Comparison of ENCODE assay signal across 9 mouse cellular contexts in the genomic region with DNA sequence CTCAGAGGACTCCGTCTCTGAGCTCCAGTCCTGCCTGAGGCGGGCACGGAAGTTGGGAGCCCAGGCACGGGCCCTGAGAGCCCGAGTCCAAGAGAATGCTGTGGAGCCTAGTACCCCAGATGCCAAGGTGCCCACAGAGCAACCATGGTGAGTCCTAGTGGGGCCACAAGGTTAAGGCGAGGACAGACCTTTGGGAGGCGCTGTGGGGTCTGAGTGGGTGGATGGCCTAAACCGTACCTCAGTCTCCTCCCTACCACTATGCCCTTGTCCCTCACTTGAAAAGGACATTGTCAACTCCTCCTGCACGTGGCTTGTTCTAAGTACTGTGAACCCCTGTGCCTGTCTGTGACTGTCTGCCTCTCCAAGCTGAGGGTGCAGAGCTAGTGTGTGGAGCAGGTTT. TPM values are rescaled to one million over a fixed set of nuclear protein-coding genes. Genes with fewer than 3 reads are reported as not detected.
DNase-seq lines count a peak whose midpoint lies in the region; ATAC-seq and TF ChIP-seq lines count a peak whose summit lies in the region.
"Had no signal": no experiment of that assay in that cellular context is flagged by ENCODE, and none has a peak within 500 bp of the region (broad histone marks: within the 10 kb centered on the region; RNA-seq: fewer than 3 reads in every experiment).

No protein-coding gene starts in this region.

- peaks cover 51% of the 10 kb centered on the region for H3K36me3 ChIP-seq in heart, embryonic 14.5 days (ENCODE audit: control insufficient read depth, insufficient read depth, low read length)
- no peaks in the 10 kb centered on the region; the same call in 1 of the 2 replicates for H3K36me3 ChIP-seq in heart, adult 2 months (ENCODE audit: control insufficient read depth, insufficient read depth, low read length)
- H3K36me3 ChIP-seq in G1E (replicated peaks), result peaks cover 72% of the 10 kb centered on the region
- H3K36me3 ChIP-seq in hindbrain, embryonic 11.5 days (ENCODE audit: control insufficient read depth, insufficient read depth, low read length), result peaks cover 14% of the 10 kb centered on the region
- H3K36me3 ChIP-seq in liver, embryonic 16.5 days (ENCODE audit: control insufficient read depth, insufficient read depth), result peaks cover 35% of the 10 kb centered on the region

- no peaks in the 10 kb centered on the region for H3K27me3 ChIP-seq in heart, embryonic 14.5 days (ENCODE audit: control insufficient read depth, insufficient read depth, low read length)
- no peaks in the 10 kb centered on the region for H3K27me3 ChIP-seq in heart, adult 2 months (ENCODE audit: control insufficient read depth, insufficient read depth, low read length)
- no peaks in the 10 kb centered on the region; the same call in 1 of the 2 replicates for H3K27me3 ChIP-seq in G1E (ENCODE audit: insufficient read depth, low read length)
- H3K27me3 ChIP-seq in hindbrain, embryonic 11.5 days (ENCODE audit: control insufficient read depth, insufficient read depth, low read length), result no peaks in the 10 kb centered on the region
- H3K27me3 ChIP-seq in liver, embryonic 16.5 days (ENCODE audit: control insufficient read depth, insufficient read depth, low read depth, low read length), result no peaks in the 10 kb centered on the region

- no peaks in the 10 kb centered on the region for H3K9me3 ChIP-seq in heart, embryonic 14.5 days (ENCODE audit: control insufficient read depth, low read length)
- H3K9me3 ChIP-seq in G1E (replicated peaks), result no peaks in the 10 kb centered on the region
- H3K9me3 ChIP-seq in hindbrain, embryonic 11.5 days (ENCODE audit: control insufficient read depth, low read length), result no peaks in the 10 kb centered on the region
- no peaks in the 10 kb centered on the region for H3K9me3 ChIP-seq in liver, embryonic 16.5 days (replicated peaks; ENCODE audit: control insufficient read depth, low read length)

- H3K4me1 ChIP-seq in heart, embryonic 14.5 days (ENCODE audit: control insufficient read depth in 2 of 2, insufficient read depth in 2 of 2, low read length in 2 of 2), result peaks cover 14 to 28% of the 10 kb centered on the region in 2 experiments
- peaks cover 9% of the 10 kb centered on the region for H3K4me1 ChIP-seq in heart, adult 2 months (ENCODE audit: control insufficient read depth, insufficient read depth, low read length)
- H3K4me1 ChIP-seq in G1E (ENCODE audit: insufficient read depth, low read depth, low read length), result peaks cover 85% of the 10 kb centered on the region
- H3K4me1 ChIP-seq in hindbrain, embryonic 11.5 days (replicated peaks; ENCODE audit: control insufficient read depth, insufficient read depth, low read length), result peaks cover 14% of the 10 kb centered on the region
- H3K4me1 ChIP-seq in liver, embryonic 16.5 days (ENCODE audit: control insufficient read depth, low read depth, low read length), result peaks cover 52% of the 10 kb centered on the region

- intact Hi-C loops in heart, adult 2 months (cut with DNase I), result loop anchor here (5.0 kb wide), 1 partner anchor 108 kb away; no protein-coding TSS in a partner anchor

- TF ChIP-seq CTCF in heart, adult 2 months (IDR thresholded peaks at IDR 0.05), result no peak
- TF ChIP-seq CTCF in G1E (IDR thresholded peaks at IDR 0.05; ENCODE audit: low read depth, low read length), result 0 out of 2 replicates have a peak, but pooled peaks have one; percentile 11

- H3K79me2 ChIP-seq in heart, adult 2 months (replicated peaks; ENCODE audit: control insufficient read depth, insufficient read depth, low read length), result no peaks in the 10 kb centered on the region

- H3K4me2 ChIP-seq in heart, embryonic 14.5 days (ENCODE audit: low read length), result peak overlapping the region; percentile 92
- peak overlapping the region; percentile 78 for H3K4me2 ChIP-seq in hindbrain, embryonic 11.5 days (replicated peaks; ENCODE audit: low read depth, low read length)
- peak overlapping the region; percentile 95 for H3K4me2 ChIP-seq in liver, embryonic 16.5 days (ENCODE audit: low read depth, low read length)

- H3K9ac ChIP-seq in heart, embryonic 14.5 days (ENCODE audit: low read length), result peak overlapping the region; percentile 93
- H3K9ac ChIP-seq in heart, adult 2 months (ENCODE audit: low read depth, low read length), result no peak overlapping the region
- peak overlapping the region; percentile 79; the same call in 1 of the 2 replicates for H3K9ac ChIP-seq in hindbrain, embryonic 11.5 days (ENCODE audit: low read depth, low read length)
- peak overlapping the region; percentile 95 for H3K9ac ChIP-seq in liver, embryonic 16.5 days (ENCODE audit: low read depth, low read length)

- 62% methylated on average over 9 of the region's 9 CpGs for WGBS in heart, embryonic 14.5 days
- WGBS in heart, adult 2 months, result 74% methylated on average over 9 of the region's 9 CpGs
- WGBS in hindbrain, embryonic 11.5 days, result 70% methylated on average over 9 of the region's 9 CpGs
- 41% methylated on average over 9 of the region's 9 CpGs for WGBS in liver, embryonic 16.5 days (ENCODE audit: insufficient replicate concordance)

- no peak for TF ChIP-seq POLR2A in heart, adult 2 months (IDR thresholded peaks at IDR 0.05; ENCODE audit: insufficient read depth, low read depth, low read length)

- H3K27ac ChIP-seq in heart, embryonic 14.5 days (replicated peaks in 1 of 2; ENCODE audit: control insufficient read depth in 1 of 2, insufficient read depth in 1 of 2, low read depth in 2 of 2, low read length in 2 of 2), result no peak overlapping the region
- H3K27ac ChIP-seq in heart, adult 2 months, result no peak overlapping the region
- H3K27ac ChIP-seq in hindbrain, embryonic 11.5 days (ENCODE audit: low read depth, low read length), result no peak overlapping the region
- peak overlapping the region; percentile 88; the same call in 1 of the 2 replicates for H3K27ac ChIP-seq in liver, embryonic 16.5 days (ENCODE audit: low read length)

- no peak for DNase-seq in heart, adult 2 months
- DNase-seq in G1E (ENCODE audit: low spot score), result no peak
- DNase-seq in hindbrain, embryonic 11.5 days (ENCODE audit: low spot score), result no peak
- no peak for DNase-seq in testis, postnatal 14 days (ENCODE audit: low spot score)
- no peak for DNase-seq in spleen, adult 18-20 months
- DNase-seq in left cerebral cortex, adult 8-10 months (ENCODE audit: low spot score in 2 of 2), result no peak
- DNase-seq: kidney, adult 11 months had no signal

- TF ChIP-seq EP300 in heart, adult 2 months (IDR thresholded peaks at IDR 0.05; ENCODE audit: insufficient read depth, low read depth, low read length), result no peak

- H3K4me3 ChIP-seq in heart, embryonic 14.5 days (ENCODE audit: control insufficient read depth in 1 of 2, insufficient read depth in 1 of 2, low read depth in 1 of 2, low read length in 2 of 2), result peak overlapping the region; percentile 40 to 88
- H3K4me3 ChIP-seq in heart, adult 2 months, result no peak overlapping the region
- H3K4me3 ChIP-seq in G1E (ENCODE audit: low read depth, low read length), result peak overlapping the region; percentile 92
- H3K4me3 ChIP-seq in hindbrain, embryonic 11.5 days (ENCODE audit: low read depth, low read length), result peak overlapping the region; percentile 88
- H3K4me3 ChIP-seq in liver, embryonic 16.5 days (ENCODE audit: low read depth, low read length), result peak overlapping the region; percentile 94

- no peak for ATAC-seq in heart, embryonic 14.5 days (ENCODE audit: insufficient number of reproducible peaks, insufficient read depth, low FRiP score, low read depth)
- ATAC-seq in G1E (ENCODE audit: extremely low read depth, insufficient number of reproducible peaks, low FRiP score, poor library complexity, severe bottlenecking), result no peak
- ATAC-seq in hindbrain, embryonic 11.5 days (ENCODE audit: low FRiP score), result no peak
- no peak for ATAC-seq in liver, embryonic 16.5 days (ENCODE audit: low read depth)

RNA-seq across cellular contexts. Expression of a gene that starts 1.5 kb away (rescaled TPM):
- 23.2 and 27.6 TPM in 2 replicates for polyA plus RNA-seq in heart, embryonic 14.5 days (2014; fragmentation: Nextera tagmentation; extraction: Ambion mirVana)
- 1 to 10 TPM; 2.0 to 2.7 TPM for total RNA-seq in heart, adult 2 months (2021)
- 3.2 and 3.5 TPM in 2 replicates for polyA plus RNA-seq in heart, adult 2 months (2012; rRNA removed)
- 70.8 and 71.7 TPM in 2 replicates for total RNA-seq in G1E (2014; fragmentation: Nextera tagmentation)
- 46.9 and 49.9 TPM in 2 replicates for total RNA-seq in G1E (2017)
- 375 and 441 TPM in 2 replicates for polyA plus RNA-seq in G1E (2012)
- polyA plus RNA-seq in hindbrain, embryonic 11.5 days (2014; fragmentation: Nextera tagmentation; extraction: Ambion mirVana), result 19.8 and 21.3 TPM in 2 replicates
- polyA plus RNA-seq in liver, embryonic 16.5 days (2015; fragmentation: Nextera tagmentation; extraction: Ambion mirVana), result 34.7 and 41.1 TPM in 2 replicates
- total RNA-seq in left cerebral cortex, adult 8-10 months (2022), result 1 to 10 TPM; 4.1 to 5.0 (median 4.4) TPM

RNA-seq across cellular contexts. Expression of a gene that starts 7.4 kb away (rescaled TPM):
- polyA plus RNA-seq in heart, embryonic 14.5 days (2014; fragmentation: Nextera tagmentation; extraction: Ambion mirVana), result 240 and 243 TPM in 2 replicates
- total RNA-seq in heart, adult 2 months (2021), result 10 to 100 TPM; 36.6 to 38.5 TPM
- polyA plus RNA-seq in heart, adult 2 months (2012; rRNA removed), result 42.1 and 45.1 TPM in 2 replicates
- total RNA-seq in G1E (2014; fragmentation: Nextera tagmentation), result 110 and 112 TPM in 2 replicates
- total RNA-seq in G1E (2017), result 100.0 and 146 TPM in 2 replicates
- polyA plus RNA-seq in G1E (2012), result 207 and 389 TPM in 2 replicates
- 194 and 206 TPM in 2 replicates for polyA plus RNA-seq in hindbrain, embryonic 11.5 days (2014; fragmentation: Nextera tagmentation; extraction: Ambion mirVana)
- polyA plus RNA-seq in liver, embryonic 16.5 days (2015; fragmentation: Nextera tagmentation; extraction: Ambion mirVana), result 196 and 204 TPM in 2 replicates
- total RNA-seq in left cerebral cortex, adult 8-10 months (2022), result 10 to 100 TPM; 52.8 to 60.2 (median 57.6) TPM

RNA-seq across cellular contexts. Expression of a gene that starts 18.2 kb away (rescaled TPM):
- 14.9 and 16.3 TPM in 2 replicates for polyA plus RNA-seq in heart, embryonic 14.5 days (2014; fragmentation: Nextera tagmentation; extraction: Ambion mirVana)
- 10 to 100 TPM; 14.0 to 14.8 TPM for total RNA-seq in heart, adult 2 months (2021)
- 48.5 and 55.5 TPM in 2 replicates for polyA plus RNA-seq in heart, adult 2 months (2012; rRNA removed)
- total RNA-seq in G1E (2014; fragmentation: Nextera tagmentation) (77.0 and 95.3 TPM in 2 replicates), G1E (2017) (24.9 and 26.0 TPM in 2 replicates)
- polyA plus RNA-seq in G1E (2012), result 69.6 and 79.4 TPM in 2 replicates
- 5.2 and 5.3 TPM in 2 replicates for polyA plus RNA-seq in hindbrain, embryonic 11.5 days (2014; fragmentation: Nextera tagmentation; extraction: Ambion mirVana)
- polyA plus RNA-seq in liver, embryonic 16.5 days (2015; fragmentation: Nextera tagmentation; extraction: Ambion mirVana), result 11.3 and 15.5 TPM in 2 replicates
- total RNA-seq in left cerebral cortex, adult 8-10 months (2022), result 1 to 10 TPM; 5.6 to 6.7 (median 6.1) TPM

RNA-seq across cellular contexts. Expression of a gene that starts 41.9 kb away (rescaled TPM):
- polyA plus RNA-seq in heart, embryonic 14.5 days (2014; fragmentation: Nextera tagmentation; extraction: Ambion mirVana), result 10.3 and 11.2 TPM in 2 replicates
- total RNA-seq in heart, adult 2 months (2021), result 1 to 10 TPM; 3.1 to 3.2 TPM
- polyA plus RNA-seq in heart, adult 2 months (2012; rRNA removed), result 4.9 and 5.0 TPM in 2 replicates
- 5.0 and 6.0 TPM in 2 replicates for total RNA-seq in G1E (2014; fragmentation: Nextera tagmentation)
- 7.6 and 7.9 TPM in 2 replicates for total RNA-seq in G1E (2017)
- 2.9 and 3.0 TPM in 2 replicates for polyA plus RNA-seq in G1E (2012)
- 4.7 and 6.2 TPM in 2 replicates for polyA plus RNA-seq in hindbrain, embryonic 11.5 days (2014; fragmentation: Nextera tagmentation; extraction: Ambion mirVana)
- polyA plus RNA-seq in liver, embryonic 16.5 days (2015; fragmentation: Nextera tagmentation; extraction: Ambion mirVana), result 8.1 and 8.6 TPM in 2 replicates
- total RNA-seq in left cerebral cortex, adult 8-10 months (2022), result 10 to 100 TPM in 3 of 4 experiments, 1 to 10 TPM in 1; 9.3 to 11.5 (median 10.9) TPM

RNA-seq across cellular contexts. Expression of a gene that starts 42.1 kb away (rescaled TPM):
- polyA plus RNA-seq in heart, embryonic 14.5 days (2014; fragmentation: Nextera tagmentation; extraction: Ambion mirVana), result 78.2 and 84.8 TPM in 2 replicates
- total RNA-seq in heart, adult 2 months (2021), result 10 to 100 TPM; 58.6 to 65.4 TPM
- 161 and 207 TPM in 2 replicates for polyA plus RNA-seq in heart, adult 2 months (2012; rRNA removed)
- total RNA-seq in G1E (2014; fragmentation: Nextera tagmentation) (19.5 and 31.8 TPM in 2 replicates), G1E (2017) (32.2 and 40.4 TPM in 2 replicates)
- 0.43 and 0.75 TPM in 2 replicates for polyA plus RNA-seq in G1E (2012)
- 48.3 and 60.2 TPM in 2 replicates for polyA plus RNA-seq in hindbrain, embryonic 11.5 days (2014; fragmentation: Nextera tagmentation; extraction: Ambion mirVana)
- polyA plus RNA-seq in liver, embryonic 16.5 days (2015; fragmentation: Nextera tagmentation; extraction: Ambion mirVana), result 21.5 and 22.8 TPM in 2 replicates
- total RNA-seq in left cerebral cortex, adult 8-10 months (2022), result 10 to 100 TPM; 73.8 to 84.5 (median 76.0) TPM
